Mouse (Mus musculus): Measurements from ENCODE around the gene Ubb.

Gene Ubb

DNA sequence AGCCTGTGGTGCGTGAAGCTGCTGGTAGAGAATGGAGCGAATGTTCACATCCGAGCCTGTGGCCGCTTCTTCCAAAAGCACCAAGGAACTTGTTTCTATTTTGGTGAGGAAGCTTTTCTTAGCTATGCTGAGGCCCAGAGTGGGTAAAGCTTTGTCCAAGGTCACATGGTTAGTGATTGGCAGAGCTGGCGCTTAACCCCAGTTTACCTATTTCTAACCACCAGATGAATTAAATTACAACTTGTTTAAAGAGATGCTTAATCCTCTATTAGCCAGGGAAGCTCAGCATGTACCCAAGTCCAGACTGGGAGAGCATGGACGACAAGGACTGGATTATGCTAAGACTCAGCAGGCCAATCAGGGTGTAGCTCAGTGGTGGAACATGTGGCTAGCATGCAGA, 32.1 kb downstream of the Ubb start:
- DNase-seq (ENCODE audit: low spot score in 2 of 2): no peak

DNA sequence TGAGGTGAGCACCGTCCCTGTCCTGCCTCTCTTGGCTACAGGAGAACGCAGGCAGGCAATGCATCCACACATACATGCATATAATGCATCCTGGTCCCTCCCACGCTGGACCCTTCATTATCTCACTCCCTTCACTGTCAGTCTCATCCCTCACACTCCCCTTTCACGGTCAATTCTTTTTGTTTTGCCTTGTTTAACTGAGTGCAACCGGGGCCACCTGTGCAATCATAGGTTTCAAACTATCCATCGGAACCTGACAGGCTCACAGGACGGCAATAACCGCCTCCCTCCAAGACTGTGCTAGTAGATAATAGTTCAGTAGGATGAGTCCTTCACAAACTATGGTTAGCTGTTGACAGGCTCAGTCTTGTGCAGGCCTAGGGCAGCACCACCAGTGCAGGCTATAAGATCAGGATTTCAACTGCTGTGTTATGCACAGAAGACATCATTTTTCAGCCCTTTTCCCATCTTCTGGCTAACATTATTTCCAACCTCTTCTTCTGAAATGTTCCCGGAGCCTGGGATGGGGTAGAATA, 33.8 kb downstream of the Ubb start:
- DNase-seq (ENCODE audit: low spot score in 2 of 2): no peak

DNA sequence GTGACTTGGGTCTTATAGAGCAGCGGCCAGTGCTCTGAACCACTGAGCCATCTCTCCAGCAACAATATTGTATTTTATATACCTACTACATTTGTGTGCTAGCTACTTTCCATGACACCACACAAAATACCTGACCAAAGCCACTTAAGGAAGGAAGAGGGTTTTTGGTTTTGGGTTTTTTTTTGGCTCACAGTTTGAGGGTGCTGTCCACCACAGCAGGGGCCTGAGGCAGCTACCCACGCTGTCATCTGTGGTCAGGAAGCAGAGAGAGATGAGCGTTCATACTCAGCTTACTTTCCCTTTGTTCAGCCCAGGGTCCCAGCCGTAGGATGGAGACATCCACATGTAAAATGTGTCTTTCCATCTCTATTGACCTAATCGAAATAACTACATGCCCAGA, 36.1 kb downstream of the Ubb start:
- no peak for DNase-seq (ENCODE audit: low spot score in 2 of 2)

DNA sequence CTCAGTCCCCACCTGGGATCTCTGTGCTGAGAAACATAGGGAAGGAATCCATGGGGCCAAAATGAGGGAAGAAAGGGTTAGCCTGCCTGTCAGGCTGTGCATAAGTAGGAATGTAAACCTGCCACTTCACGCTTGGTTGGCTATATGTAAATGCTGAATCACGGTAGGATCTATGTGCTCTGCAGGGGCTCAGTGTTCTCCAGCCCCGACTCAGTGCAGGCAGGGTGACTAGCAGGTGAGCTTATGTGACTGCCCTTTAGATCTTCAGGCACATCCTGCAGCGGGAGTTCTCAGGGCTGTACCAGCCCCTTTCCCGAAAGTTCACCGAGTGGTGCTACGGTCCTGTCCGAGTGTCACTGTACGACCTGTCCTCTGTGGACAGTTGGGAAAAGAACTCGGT, 38.4 kb downstream of the Ubb start:
- no peak for DNase-seq (ENCODE audit: low spot score in 2 of 2)

DNA sequence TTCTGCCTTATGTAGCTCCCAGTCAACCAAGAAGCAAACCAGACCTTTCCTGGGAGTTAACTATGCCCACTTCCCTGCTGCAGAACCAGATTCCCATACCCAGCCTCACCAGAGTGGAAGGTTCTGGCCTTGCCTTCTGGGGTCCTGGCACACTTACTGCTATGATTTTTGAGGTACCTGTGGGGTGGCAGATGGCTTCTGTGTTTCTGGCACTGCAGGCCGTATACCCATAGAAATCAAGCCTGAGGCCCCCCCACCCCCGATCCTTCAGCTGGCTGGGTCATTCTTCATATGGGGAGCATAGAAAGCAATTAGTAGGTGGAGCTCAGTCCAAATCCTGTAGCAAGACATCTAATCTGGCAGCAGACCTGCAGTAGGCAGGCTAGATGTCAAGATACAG, 40.1 kb downstream of the Ubb start:
- no peak for DNase-seq (ENCODE audit: low spot score in 2 of 2)

DNA sequence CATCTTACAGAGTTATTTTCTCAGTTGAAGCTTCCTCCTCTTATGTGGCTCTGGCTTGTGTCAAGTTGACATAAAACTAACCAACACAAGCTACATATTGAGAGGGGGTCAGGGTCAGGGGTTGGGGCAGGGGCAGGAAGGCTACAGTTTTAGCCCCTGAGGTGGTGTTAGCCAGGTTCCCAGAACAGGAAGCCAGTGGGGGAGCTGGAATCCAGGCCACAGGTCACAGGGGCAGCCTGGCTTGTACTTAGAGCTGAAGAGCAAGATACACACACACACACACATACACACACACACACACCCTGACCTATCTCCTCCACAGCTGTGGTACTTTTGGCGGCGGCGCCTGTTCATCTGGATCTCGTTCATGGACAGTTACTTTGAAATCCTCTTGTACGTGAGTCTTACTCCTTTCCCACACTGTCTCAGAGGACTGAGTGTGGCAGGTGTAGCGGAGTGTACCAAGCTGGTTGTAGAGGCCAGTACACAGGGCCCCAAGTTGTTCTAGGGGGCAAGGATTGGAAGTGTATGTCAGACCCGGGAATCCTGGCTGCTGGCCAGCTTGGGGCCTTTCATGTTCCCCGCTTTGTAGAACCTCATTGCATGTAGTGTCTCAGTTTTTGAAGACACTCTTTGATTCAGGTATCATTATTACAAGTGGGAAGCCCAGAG, 41.1 kb downstream of the Ubb start:
- no peak for DNase-seq (ENCODE audit: low spot score in 2 of 2)

DNA sequence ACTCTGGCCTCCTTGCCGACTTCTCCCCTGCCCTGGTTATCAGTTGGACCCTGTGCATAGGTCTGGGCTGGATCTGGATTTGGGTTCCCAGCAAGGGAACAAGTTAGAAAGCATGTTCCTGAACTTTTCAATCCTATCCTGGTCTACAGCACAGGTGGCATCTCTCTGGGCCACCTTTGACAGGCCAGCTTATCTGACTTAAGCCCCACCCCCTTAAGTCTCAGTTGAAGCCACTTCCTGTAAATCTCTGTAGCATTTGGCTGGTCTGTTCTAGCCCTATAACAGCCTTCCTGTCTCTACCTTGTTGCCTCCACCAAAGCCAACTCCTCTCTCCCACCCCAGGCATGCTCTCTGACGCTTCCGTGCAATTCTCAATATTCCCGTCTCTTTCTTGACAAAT, 47.6 kb downstream of the Ubb start:
- no peak for DNase-seq (ENCODE audit: low spot score in 2 of 2)

DNA sequence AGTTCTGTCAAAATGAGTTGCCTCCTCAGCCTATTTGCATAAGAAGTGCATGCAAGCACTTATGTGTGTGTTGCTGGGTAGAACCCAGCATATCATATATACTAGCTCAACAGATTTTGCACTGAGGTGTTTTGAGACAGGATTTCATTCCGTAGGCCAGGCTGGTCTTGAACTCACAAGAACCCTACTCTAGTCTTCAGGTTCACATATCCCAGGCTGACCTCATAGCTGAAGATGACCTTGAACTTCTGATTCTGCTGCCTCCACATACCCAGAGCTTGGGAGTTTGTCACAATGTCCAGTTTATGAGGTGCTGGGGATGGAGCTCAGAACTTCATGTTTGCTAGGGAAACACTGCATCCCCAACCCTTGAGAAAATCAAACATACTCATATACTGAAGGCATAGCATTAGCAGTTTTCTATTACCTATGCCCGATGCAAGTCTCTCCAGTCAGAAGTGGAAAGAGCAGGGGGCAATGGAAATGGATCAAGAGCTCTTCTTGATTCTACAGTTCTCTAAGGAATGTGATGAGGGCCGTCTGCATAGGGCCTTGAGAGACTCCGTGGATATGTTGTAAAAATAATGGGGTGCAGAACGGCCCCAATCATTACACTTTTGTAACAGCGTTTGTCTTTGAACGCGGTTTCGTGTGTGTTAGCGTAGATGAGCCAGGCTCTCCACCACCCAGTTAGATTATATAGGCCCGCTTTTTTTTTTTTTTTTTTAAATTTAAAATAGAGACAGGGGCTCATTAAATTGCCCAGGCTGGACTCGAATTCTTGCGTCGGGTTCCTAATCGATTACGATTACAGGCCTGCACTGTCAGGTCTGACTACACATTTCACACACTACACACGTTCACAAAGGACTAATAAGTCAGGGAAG, 51.0 kb downstream of the Ubb start:
- DNase-seq (ENCODE audit: low spot score in 2 of 2): no peak
